Mouse (Mus musculus) MEL (cell line): ENCODE data around the gene Tmem91. TPM values are rescaled to one million over a fixed set of nuclear protein-coding genes. Genes with fewer than 3 reads are reported as not detected.

Experiments used
- DNase-seq: peaks from one replicate; pipeline ENCODE4 v3.0.0; 2011; ENCODE audit warnings: low read depth, low spot score
- H3K27ac ChIP-seq: 2 replicates; pipeline ENCODE4 v1.5.1; 2012; ENCODE audit warnings: low read depth, mild to moderate bottlenecking, control low read depth, low read length, moderate library complexity; ENCODE audit not compliant: control insufficient read depth
- H3K27me3 ChIP-seq, 2 experiments: fragments of 150-350 bp in 1 of 2; sonication (generic) in 1 of 2; 2 replicates each; pipeline ENCODE4 v1.6.1; 2012; ENCODE audit warnings: low read length in 2 of 2, mild to moderate bottlenecking in 2 of 2, improper control_type of control experiment in 1 of 2, moderate library complexity in 1 of 2; ENCODE audit not compliant: insufficient read depth in 2 of 2, control insufficient read depth in 1 of 2
- H3K36me3 ChIP-seq, 2 experiments: 2 replicates each; pipeline ENCODE4 v1.6.1; 2012 to 2014; ENCODE audit warnings: low read length in 2 of 2, improper control_type of control experiment in 1 of 2, inconsistent platforms in 1 of 2, mild to moderate bottlenecking in 1 of 2; ENCODE audit not compliant: insufficient read depth in 2 of 2, control insufficient read depth in 1 of 2
- H3K4me1 ChIP-seq, 2 experiments: fragments of 150-350 bp in 1 of 2; sonication (generic) in 1 of 2; 2 replicates each; pipeline ENCODE4 v1.6.1; 2012; ENCODE audit warnings: low read length in 2 of 2, improper control_type of control experiment in 1 of 2, mild to moderate bottlenecking in 1 of 2; ENCODE audit not compliant: insufficient read depth in 2 of 2, control insufficient read depth in 1 of 2
- H3K4me3 ChIP-seq, 2 experiments: fragments of 150-350 bp in 1 of 2; sonication (generic) in 1 of 2; 2 replicates each; pipeline ENCODE4 v1.5.1; 2012; ENCODE audit warnings: low read depth in 2 of 2, low read length in 2 of 2, mild to moderate bottlenecking in 2 of 2, moderate library complexity in 2 of 2, control low read depth in 1 of 2, improper control_type of control experiment in 1 of 2; ENCODE audit not compliant: control insufficient read depth in 1 of 2, insufficient read depth in 1 of 2
- H3K79me2 ChIP-seq: 2 replicates; pipeline ENCODE4 v1.6.1; 2012; ENCODE audit warnings: mild to moderate bottlenecking, low read length, moderate library complexity; ENCODE audit not compliant: control insufficient read depth, poor library complexity, insufficient read depth
- H3K9ac ChIP-seq: 2 replicates; pipeline ENCODE4 v1.6.1; 2012; ENCODE audit warnings: low read depth, mild to moderate bottlenecking, control low read depth, low read length, moderate library complexity; ENCODE audit not compliant: control insufficient read depth, poor library complexity, severe bottlenecking
- H3K9me3 ChIP-seq: fragments of 150-350 bp; sonication (generic); replicated peaks from 2 replicates; pipeline ENCODE4 v1.6.1; 2012; ENCODE audit warnings: mild to moderate bottlenecking, low read length, improper control_type of control experiment, moderate library complexity; ENCODE audit not compliant: insufficient read depth
- BHLHE40 ChIP-seq: IDR thresholded peaks from 2 replicates; pipeline ENCODE4 v1.6.1; 2012; ENCODE audit warnings: low read depth, mild to moderate bottlenecking, inconsistent platforms, low read length, improper control_type of control experiment, borderline replicate concordance
- CHD2 ChIP-seq: IDR thresholded peaks from 2 replicates; pipeline ENCODE4 v1.6.1; 2011; ENCODE audit warnings: low read length, improper control_type of control experiment
- ETS1 ChIP-seq: IDR thresholded peaks from 2 replicates; pipeline ENCODE4 v1.6.1; 2012; ENCODE audit warnings: low read depth, mild to moderate bottlenecking, inconsistent platforms, low read length, improper control_type of control experiment, moderate library complexity
- HCFC1 ChIP-seq: IDR thresholded peaks from 2 replicates; pipeline ENCODE4 v1.6.1; 2012; ENCODE audit warnings: low read depth, mild to moderate bottlenecking, inconsistent platforms, low read length, improper control_type of control experiment, moderate library complexity
- JUND ChIP-seq: IDR thresholded peaks from 2 replicates; pipeline ENCODE4 v1.6.1; 2011; ENCODE audit warnings: low read depth, mild to moderate bottlenecking, improper control_type of control experiment, low read length
- MAFK ChIP-seq: IDR thresholded peaks from 2 replicates; pipeline ENCODE4 v1.6.1; 2011; ENCODE audit warnings: low read depth, mild to moderate bottlenecking, low read length, improper control_type of control experiment, borderline replicate concordance
- MAX ChIP-seq: IDR thresholded peaks from 2 replicates; pipeline ENCODE4 v1.6.1; 2011; ENCODE audit warnings: low read length, improper control_type of control experiment
- MYC ChIP-seq: IDR thresholded peaks from 2 replicates; pipeline ENCODE4 v1.6.1; 2011; ENCODE audit warnings: low read depth, mild to moderate bottlenecking, low read length, improper control_type of control experiment, moderate library complexity
- NELFE ChIP-seq: IDR thresholded peaks from 2 replicates; pipeline ENCODE4 v1.6.1; 2011; ENCODE audit warnings: low read depth, low read length, improper control_type of control experiment
- POLR2A ChIP-seq, 2 experiments: IDR thresholded peaks; 2 replicates each; pipeline ENCODE4 v1.6.1; 2011 to 2012; ENCODE audit warnings: low read length in 2 of 2, mild to moderate bottlenecking in 2 of 2, control low read depth in 1 of 2, improper control_type of control experiment in 1 of 2, low read depth in 1 of 2, moderate library complexity in 1 of 2; ENCODE audit not compliant: control insufficient read depth in 1 of 2, insufficient read depth in 1 of 2, poor library complexity in 1 of 2
- POLR2AphosphoS2 ChIP-seq: IDR thresholded peaks from 2 replicates; pipeline ENCODE4 v1.6.1; 2011; ENCODE audit warnings: low read length, improper control_type of control experiment
- POLR2AphosphoS5 ChIP-seq: IDR thresholded peaks from 2 replicates; pipeline ENCODE4 v1.6.1; 2012; ENCODE audit warnings: low read depth, borderline replicate concordance, mild to moderate bottlenecking, inconsistent platforms, low read length, moderate library complexity, mixed read lengths
- RCOR1 ChIP-seq: IDR thresholded peaks from 2 replicates; pipeline ENCODE4 v1.6.1; 2012; ENCODE audit warnings: low read depth, mild to moderate bottlenecking, inconsistent platforms, low read length, improper control_type of control experiment
- SMC3 ChIP-seq: IDR thresholded peaks from 2 replicates; pipeline ENCODE4 v1.6.1; 2011; ENCODE audit warnings: low read depth, low read length, improper control_type of control experiment
- TBP ChIP-seq: IDR thresholded peaks from 2 replicates; pipeline ENCODE4 v1.8.0; 2011; ENCODE audit warnings: low read depth, low read length, improper control_type of control experiment
- UBTF ChIP-seq: IDR thresholded peaks from 2 replicates; pipeline ENCODE4 v1.6.1; 2012; ENCODE audit warnings: low read depth, mild to moderate bottlenecking, inconsistent platforms, low read length, improper control_type of control experiment, moderate library complexity, borderline replicate concordance; ENCODE audit not compliant: insufficient read depth
- USF1 ChIP-seq: IDR thresholded peaks from 2 replicates; pipeline ENCODE4 v1.6.1; 2014; ENCODE audit warnings: low read depth, mild to moderate bottlenecking, inconsistent platforms, low read length, improper control_type of control experiment, moderate library complexity
- ZKSCAN1 ChIP-seq: IDR thresholded peaks from 2 replicates; pipeline ENCODE4 v1.6.1; 2012; ENCODE audit warnings: low read depth, mild to moderate bottlenecking, inconsistent platforms, low read length, improper control_type of control experiment, moderate library complexity
- ZMIZ1 ChIP-seq: IDR thresholded peaks from 2 replicates; pipeline ENCODE4 v1.6.1; 2012; ENCODE audit warnings: low read depth, mild to moderate bottlenecking, inconsistent platforms, low read length, improper control_type of control experiment, moderate library complexity
- polyA plus RNA-seq, 2 experiments: library from polyadenylated mRNA; stranded (reverse) in 1 of 2; unstranded in 1 of 2; fragments of >175 nt in 1 of 2; fragments of >200 nt in 1 of 2; gene quantifications; 2 replicates each; pipeline versions ENCODE4 v1.2.1 to v1.2.4; 2012; ENCODE audit warnings: low replicate concordance in 2 of 2, low read depth in 1 of 2; ENCODE audit not compliant: insufficient read length in 2 of 2, insufficient read depth in 1 of 2, missing spikeins in 1 of 2
- total RNA-seq: library from RNA; depleted of rRNA; stranded (reverse); fragments of 300-350 nt; gene quantifications from 2 replicates; pipeline ENCODE4 v1.2.3, GENCODE M21; 2012

The Tmem91 gene
- total and polyA plus RNA-seq, 3 experiments = 0.89 to 3.3 TPM; not detected in 1

GRCm38 (mm10) chr7:25699851-25700250 is 24.9 kb upstream of the Tmem91 start:
- Histone ChIP-seq H3K27me3 (no peaks in the 10 kb centered on the region), H3K9me3 (no peaks in the 10 kb centered on the region), H3K4me3 (no peak overlapping the region), H3K79me2 (peaks cover 22% of the 10 kb centered on the region), H3K36me3 (peaks cover 10 to 38% of the 10 kb centered on the region in 2 experiments), H3K27ac (no peak overlapping the region), H3K9ac (no peak overlapping the region), H3K4me1 (peaks cover 0 to 2% of the 10 kb centered on the region in 2 experiments; a peak in 1 of 4 replicates)
- no peak for DNase-seq
- no peak for TF ChIP-seq UBTF
- peak in 1 of 2 experiments; percentile 46; a peak in 1 of 4 replicates for TF ChIP-seq POLR2A (IDR thresholded peaks at IDR 0.05; ENCODE audit: control insufficient read depth in 1 of 2, insufficient read depth in 1 of 2, low read depth in 1 of 2, low read length in 2 of 2, poor library complexity in 1 of 2)
- no peak for TF ChIP-seq POLR2AphosphoS5
- TF ChIP-seq TBP = no peak

GRCm38 (mm10) chr7:25694104-25694503 is 19.1 kb upstream of the Tmem91 start:
- peaks cover 55% of the 10 kb centered on the region for H3K79me2 ChIP-seq
- no peaks in the 10 kb centered on the region for H3K9me3 ChIP-seq
- H3K27ac ChIP-seq = no peak overlapping the region
- no peak overlapping the region for H3K4me3 ChIP-seq
- H3K9ac ChIP-seq = no peak overlapping the region
- peaks cover 0 to 10% of the 10 kb centered on the region in 2 experiments; a peak in 3 of 4 replicates for H3K4me1 ChIP-seq
- DNase-seq = no peak
- TF ChIP-seq MAX (no peak), ETS1 (no peak), HCFC1 (no peak), RCOR1 (no peak), TBP (no peak), ZMIZ1 (no peak), JUND (no peak), NELFE (no peak), MYC (no peak), SMC3 (no peak), USF1 (no peak), CHD2 (no peak), ZKSCAN1 (no peak), MAFK (no peak), POLR2AphosphoS2 (no peak), BHLHE40 (no peak)
- TF ChIP-seq, all 39 proteins: peak for 0
- Histone ChIP-seq H3K36me3 (peaks cover 18 to 30% of the 10 kb centered on the region in 2 experiments), H3K27me3 (no peaks in the 10 kb centered on the region)
